ENCODE assay signal across 9 mouse cellular contexts in genomic region chr6:128762892-128763670, GRCm38 (mm10). TPM values are rescaled to one million over a fixed set of nuclear protein-coding genes. Genes with fewer than 3 reads are reported as not detected.
A peak's percentile ranks its signal among the peaks of the same experiment; 100 is the strongest.
DNase-seq lines count a peak whose midpoint lies in the region; ATAC-seq and TF ChIP-seq lines count a peak whose summit lies in the region.
"Not testable (repeated sequence)": the region's sequence is repeated elsewhere in the genome, so short reads cannot be mapped to it uniquely, and the experiment has no call there.
"Had no signal": no experiment of that assay in that cellular context is flagged by ENCODE, and none has a peak within 500 bp of the region (broad histone marks: within the 10 kb centered on the region; RNA-seq: fewer than 3 reads in every experiment).

No protein-coding gene starts in this region.

- not testable (repeated sequence) for ATAC-seq in embryonic facial prominence, embryonic 12.5 days (ENCODE audit: insufficient number of reproducible peaks, insufficient read depth, low FRiP score, low TSS enrichment); forebrain, postnatal 0 days; hindbrain, embryonic 12.5 days (ENCODE audit: low FRiP score); kidney, embryonic 15.5 days (replicated peaks; ENCODE audit: low FRiP score); liver, embryonic 13.5 days (ENCODE audit: low read depth); midbrain, embryonic 13.5 days; stomach, embryonic 15.5 days (ENCODE audit: insufficient read depth, low FRiP score, low read depth)

- H3K4me1 ChIP-seq in embryonic facial prominence, embryonic 12.5 days; forebrain, postnatal 0 days (ENCODE audit: insufficient read depth); hindbrain, embryonic 12.5 days; kidney, embryonic 15.5 days; stomach, embryonic 15.5 days: not testable (repeated sequence)
- H3K4me1 ChIP-seq in liver, embryonic 13.5 days (replicated peaks), result peaks cover 21% of the 10 kb centered on the region
- H3K4me1 ChIP-seq in midbrain, embryonic 13.5 days (replicated peaks), result peaks cover 15% of the 10 kb centered on the region

- DNase-seq in cerebellum, adult 11 months, result peak; percentile 35
- not testable (repeated sequence) for DNase-seq in forebrain, postnatal 0 days; liver, embryonic 13.5 days

- H3K9me3 ChIP-seq in embryonic facial prominence, embryonic 12.5 days; forebrain, postnatal 0 days (ENCODE audit: low read length); hindbrain, embryonic 12.5 days (replicated peaks); kidney, embryonic 15.5 days (replicated peaks); liver, embryonic 13.5 days (replicated peaks); midbrain, embryonic 13.5 days; stomach, embryonic 15.5 days: not testable (repeated sequence)

- TF ChIP-seq CTCF in forebrain, postnatal 0 days (IDR thresholded peaks at IDR 0.05; ENCODE audit: low read depth), result not testable (repeated sequence)

- 74% methylated on average over 10 of the region's 10 CpGs for WGBS in embryonic facial prominence, embryonic 12.5 days
- 66% methylated on average over 10 of the region's 10 CpGs for WGBS in forebrain, postnatal 0 days
- WGBS in hindbrain, embryonic 12.5 days, result 71% methylated on average over 10 of the region's 10 CpGs
- WGBS in kidney, embryonic 15.5 days, result 70% methylated on average over 10 of the region's 10 CpGs
- 76% methylated on average over 10 of the region's 10 CpGs for whole genome bisulfite sequencing in liver, embryonic 13.5 days (ENCODE audit: insufficient replicate concordance)
- WGBS in midbrain, embryonic 13.5 days, result 74% methylated on average over 10 of the region's 10 CpGs
- 75% methylated on average over 10 of the region's 10 CpGs for WGBS in stomach, embryonic 15.5 days

- peak overlapping the region; percentile 59 for H3K4me2 ChIP-seq in embryonic facial prominence, embryonic 12.5 days (replicated peaks)
- H3K4me2 ChIP-seq in forebrain, postnatal 0 days (ENCODE audit: low read depth), result peak overlapping the region; percentile 54
- peak overlapping the region; percentile 59 for H3K4me2 ChIP-seq in hindbrain, embryonic 12.5 days (replicated peaks)
- peak overlapping the region; percentile 72 for H3K4me2 ChIP-seq in kidney, embryonic 15.5 days
- H3K4me2 ChIP-seq in liver, embryonic 13.5 days, result peak overlapping the region; percentile 87
- peak overlapping the region; percentile 63 for H3K4me2 ChIP-seq in midbrain, embryonic 13.5 days (replicated peaks)
- peak overlapping the region; percentile 70 for H3K4me2 ChIP-seq in stomach, embryonic 15.5 days

- peak overlapping the region; percentile 65; the same call in 1 of the 2 replicates for H3K9ac ChIP-seq in embryonic facial prominence, embryonic 12.5 days
- not testable (repeated sequence) for H3K9ac ChIP-seq in forebrain, postnatal 0 days; stomach, embryonic 15.5 days
- H3K9ac ChIP-seq in hindbrain, embryonic 12.5 days, result peak overlapping the region; percentile 66; the same call in 1 of the 2 replicates
- H3K9ac ChIP-seq in kidney, embryonic 15.5 days, result peak overlapping the region; percentile 48; the same call in 1 of the 2 replicates
- H3K9ac ChIP-seq in liver, embryonic 13.5 days, result 0 out of 2 replicates have a peak overlapping the region, but pooled peaks have one; percentile 72
- peak overlapping the region; percentile 72; the same call in 1 of the 2 replicates for H3K9ac ChIP-seq in midbrain, embryonic 13.5 days (replicated peaks)

- H3K36me3 ChIP-seq in embryonic facial prominence, embryonic 12.5 days; forebrain, postnatal 0 days (ENCODE audit: insufficient read depth); hindbrain, embryonic 12.5 days; kidney, embryonic 15.5 days; liver, embryonic 13.5 days; midbrain, embryonic 13.5 days; stomach, embryonic 15.5 days: not testable (repeated sequence)

- not testable (repeated sequence) for H3K27me3 ChIP-seq in embryonic facial prominence, embryonic 12.5 days; forebrain, postnatal 0 days (ENCODE audit: insufficient read depth, low read length); hindbrain, embryonic 12.5 days; kidney, embryonic 15.5 days; liver, embryonic 13.5 days; midbrain, embryonic 13.5 days; stomach, embryonic 15.5 days (replicated peaks)

- 0 out of 2 replicates have a peak overlapping the region, but pooled peaks have one; percentile 67 for H3K27ac ChIP-seq in embryonic facial prominence, embryonic 12.5 days
- peak overlapping the region; percentile 80; the same call in 1 of the 2 replicates for H3K27ac ChIP-seq in forebrain, postnatal 0 days (ENCODE audit: low read depth, low read length)
- H3K27ac ChIP-seq in hindbrain, embryonic 12.5 days, result peak overlapping the region; percentile 88
- 0 out of 2 replicates have a peak overlapping the region, but pooled peaks have one; percentile 84 for H3K27ac ChIP-seq in kidney, embryonic 15.5 days
- H3K27ac ChIP-seq in liver, embryonic 13.5 days; stomach, embryonic 15.5 days: not testable (repeated sequence)
- H3K27ac ChIP-seq in midbrain, embryonic 13.5 days, result peak overlapping the region; percentile 89

- H3K4me3 ChIP-seq in embryonic facial prominence, embryonic 12.5 days, result peak overlapping the region; percentile 44
- H3K4me3 ChIP-seq in forebrain, postnatal 0 days (ENCODE audit: low read depth, low read length), result peak overlapping the region; percentile 43
- H3K4me3 ChIP-seq in hindbrain, embryonic 12.5 days, result peak overlapping the region; percentile 49
- peak overlapping the region; percentile 61 for H3K4me3 ChIP-seq in kidney, embryonic 15.5 days (replicated peaks)
- peak overlapping the region; percentile 65 for H3K4me3 ChIP-seq in liver, embryonic 13.5 days (replicated peaks)
- peak overlapping the region; percentile 59 for H3K4me3 ChIP-seq in midbrain, embryonic 13.5 days (replicated peaks)
- H3K4me3 ChIP-seq in stomach, embryonic 15.5 days (replicated peaks), result peak overlapping the region; percentile 57

RNA-seq across cellular contexts. Expression of gene Klrb1c, which starts 25.9 kb away (rescaled TPM):
- polyA plus RNA-seq in embryonic facial prominence, embryonic 12.5 days (2016; fragmentation: Nextera tagmentation; extraction: Ambion mirVana), result not detected in 2 replicates
- total RNA-seq in forebrain, postnatal 0 days (2014; rRNA removed), result 0.08 and 0.24 TPM in 2 replicates
- polyA plus RNA-seq in forebrain, postnatal 0 days (2015; fragmentation: Nextera tagmentation; extraction: Ambion mirVana), result 0.24 TPM in 1 of 2 replicates, not detected in the other
- polyA plus RNA-seq in hindbrain, embryonic 12.5 days (2016; fragmentation: Nextera tagmentation; extraction: Ambion mirVana), result not detected in 2 replicates
- 0.17 and 0.22 TPM in 2 replicates for polyA plus RNA-seq in kidney, embryonic 15.5 days (2015; fragmentation: Nextera tagmentation; extraction: Ambion mirVana)
- polyA plus RNA-seq in liver, embryonic 13.5 days (2015; fragmentation: Nextera tagmentation; extraction: Ambion mirVana), result 0.08 and 0.10 TPM in 2 replicates
- polyA plus RNA-seq in midbrain, embryonic 13.5 days (2015; fragmentation: Nextera tagmentation; extraction: Ambion mirVana), result not detected in 2 replicates
- 0.12 and 0.23 TPM in 2 replicates for polyA plus RNA-seq in stomach, embryonic 15.5 days (2015; fragmentation: Nextera tagmentation; extraction: Ambion mirVana)

RNA-seq across cellular contexts. Expression of gene Klrb1, which starts 40.2 kb away (rescaled TPM):
- not detected in 2 replicates for polyA plus RNA-seq in embryonic facial prominence, embryonic 12.5 days (2016; fragmentation: Nextera tagmentation; extraction: Ambion mirVana)
- not detected in 2 replicates for total RNA-seq in forebrain, postnatal 0 days (2014; rRNA removed)
- polyA plus RNA-seq in forebrain, postnatal 0 days (2015; fragmentation: Nextera tagmentation; extraction: Ambion mirVana), result 0.42 and 0.62 TPM in 2 replicates
- not detected in 2 replicates for polyA plus RNA-seq in hindbrain, embryonic 12.5 days (2016; fragmentation: Nextera tagmentation; extraction: Ambion mirVana)
- polyA plus RNA-seq in kidney, embryonic 15.5 days (2015; fragmentation: Nextera tagmentation; extraction: Ambion mirVana), result not detected in 2 replicates
- not detected in 2 replicates for polyA plus RNA-seq in liver, embryonic 13.5 days (2015; fragmentation: Nextera tagmentation; extraction: Ambion mirVana)
- polyA plus RNA-seq in midbrain, embryonic 13.5 days (2015; fragmentation: Nextera tagmentation; extraction: Ambion mirVana), result 0.20 TPM in 1 of 2 replicates, not detected in the other
- polyA plus RNA-seq in stomach, embryonic 15.5 days (2015; fragmentation: Nextera tagmentation; extraction: Ambion mirVana), result not detected in 2 replicates
- total RNA-seq: heart, adult 2 months had no signal
- polyA plus RNA-seq: heart, adult 2 months had no signal
